Mouse (Mus musculus) C2C12 (cell line): Measurements from ENCODE around the gene Faim2.

Source experiments
- CTCF ChIP-seq: IDR thresholded peaks from one replicate; pipeline ENCODE4 v1.5.1; 2011; ENCODE audit not compliant: control insufficient read depth, insufficient read depth, insufficient read length
- MYOD1 ChIP-seq: IDR thresholded peaks from one replicate; pipeline ENCODE4 v1.6.1; 2011; ENCODE audit warnings: low read depth; ENCODE audit not compliant: control insufficient read depth, insufficient read length
- USF1 ChIP-seq: IDR thresholded peaks from one replicate; pipeline ENCODE4 v1.6.1; 2011; ENCODE audit warnings: low read depth, mild to moderate bottlenecking, control low read depth, moderate library complexity

GRCm38 (mm10) chr15:99500320-99500719, 27.6 kb downstream of the Faim2 start:
- TF ChIP-seq USF1 (no peak), CTCF (no peak), MYOD1 (no peak)
